Mouse (Mus musculus): Measurements from ENCODE around the gene Sec14l2. TPM values are rescaled to one million over a fixed set of nuclear protein-coding genes. Genes with fewer than 3 reads are reported as not detected.
A peak's percentile ranks its signal among the peaks of the same experiment; 100 is the strongest.
"Not testable (repeated sequence)": the region's sequence is repeated elsewhere in the genome, so short reads cannot be mapped to it uniquely, and the experiment has no call there.

Sec14l2 gene
- polyA plus RNA-seq, 1 experiment from 2014 or later = 3.5 TPM

DNA sequence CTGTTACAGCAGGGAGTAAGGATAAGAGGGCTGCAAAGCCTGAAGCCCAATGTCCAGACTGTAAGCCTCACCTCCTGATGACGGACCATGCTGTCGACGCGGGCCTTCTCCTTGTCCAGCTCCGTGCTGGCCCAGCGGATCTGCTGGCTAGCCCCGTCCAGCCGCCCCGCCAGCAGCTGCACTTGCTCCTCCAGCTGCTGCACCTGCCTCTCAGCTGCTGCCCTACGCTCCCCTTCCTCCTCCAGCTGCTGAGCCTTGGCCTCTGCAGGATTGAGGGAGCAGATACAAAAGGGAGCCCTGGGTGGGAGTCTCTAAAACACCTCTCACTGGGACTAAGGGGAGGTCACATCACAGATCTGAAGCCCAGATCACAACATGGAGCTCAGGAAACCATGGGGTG lies 23.9 kb upstream of the Sec14l2 start:
- DNase-seq (ENCODE audit: extremely low spot score, low spot score) = no peak
- Histone ChIP-seq H3K36me3 (replicated peaks) (peaks cover 43% of the 10 kb centered on the region), H3K4me3 (no peak overlapping the region), H3K4me1 (peaks cover 3% of the 10 kb centered on the region; the same call in 1 of the 2 replicates), H3K9me3 (no peaks in the 10 kb centered on the region), H3K27ac (peak overlapping the region; percentile 20; the same call in 1 of the 2 replicates), H3K27me3 (ENCODE audit: poor library complexity, severe bottlenecking) (no peaks in the 10 kb centered on the region)
- WGBS = 85% methylated on average over 10 of the region's 10 CpGs

DNA sequence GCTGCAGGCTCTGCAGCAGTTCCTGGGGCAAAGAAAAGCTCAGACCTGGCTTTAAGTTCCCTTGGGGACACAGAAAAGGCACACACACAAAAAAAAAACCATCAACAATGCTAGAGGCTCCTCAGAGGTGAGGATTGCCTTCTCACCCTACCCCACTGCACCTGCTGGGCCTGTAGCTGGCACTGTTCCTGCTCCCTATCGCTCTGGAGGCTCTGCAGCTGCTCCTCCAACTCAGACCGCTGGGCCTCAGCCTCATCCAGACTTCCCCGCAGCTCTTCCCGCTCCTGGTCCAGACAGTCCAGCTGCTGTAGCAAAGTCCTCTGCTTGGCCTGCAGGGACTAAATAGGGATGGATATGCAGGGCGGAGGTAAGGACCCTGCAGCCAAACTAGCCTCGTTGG lies 23.2 kb upstream of the Sec14l2 start:
- no peak for DNase-seq (ENCODE audit: extremely low spot score, low spot score)
- Histone ChIP-seq H3K27ac (peak overlapping the region; percentile 4), H3K36me3 (replicated peaks) (peaks cover 50% of the 10 kb centered on the region), H3K4me3 (no peak overlapping the region), H3K27me3 (ENCODE audit: poor library complexity, severe bottlenecking) (no peaks in the 10 kb centered on the region), H3K9me3 (no peaks in the 10 kb centered on the region), H3K4me1 (peaks cover 3% of the 10 kb centered on the region; the same call in 1 of the 2 replicates)
- WGBS = 86% methylated on average over 6 of the region's 6 CpGs

DNA sequence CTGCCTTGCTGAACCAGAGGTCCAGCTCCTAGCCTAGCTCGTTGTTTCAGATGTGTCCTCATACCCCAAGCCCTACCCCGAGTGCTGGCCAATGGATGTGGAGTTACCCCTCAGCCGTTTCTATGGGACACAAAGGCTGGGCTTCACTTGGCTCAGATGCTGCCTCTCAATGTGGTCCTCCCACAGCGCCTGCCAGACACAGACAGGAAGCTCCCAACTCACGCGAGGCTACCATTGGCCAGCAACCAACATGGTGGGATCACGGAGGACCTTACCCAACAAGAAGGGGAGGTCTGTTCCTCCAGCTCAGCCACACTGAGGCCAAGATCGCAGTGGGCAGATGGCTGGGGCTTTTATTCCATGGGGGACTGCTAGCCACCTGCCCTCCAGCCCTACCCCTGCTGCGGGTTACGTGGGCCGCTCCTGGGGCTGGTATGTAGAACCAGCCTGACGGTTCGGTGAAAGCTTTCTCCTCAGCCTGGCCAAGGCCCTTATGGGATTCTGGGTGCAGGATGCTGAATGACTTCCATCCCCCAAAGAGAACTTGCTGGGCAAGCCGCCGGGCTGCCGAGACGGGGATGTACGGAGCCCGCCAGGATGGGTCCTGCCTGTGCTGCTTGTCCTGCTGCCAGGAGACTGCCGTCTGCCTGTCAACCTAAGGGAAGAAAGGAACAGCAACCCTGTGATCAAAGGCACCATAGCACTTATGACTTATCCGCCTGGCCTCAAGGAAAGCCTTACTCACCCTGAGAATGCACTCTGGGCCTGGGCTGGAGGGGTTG lies 20.3 kb upstream of the Sec14l2 start:
- 93% methylated on average over 21 of the region's 21 CpGs for WGBS
- Histone ChIP-seq H3K4me1 (peaks cover 3% of the 10 kb centered on the region; the same call in 1 of the 2 replicates), H3K36me3 (replicated peaks) (peaks cover 69% of the 10 kb centered on the region), H3K27me3 (ENCODE audit: poor library complexity, severe bottlenecking) (no peaks in the 10 kb centered on the region), H3K4me3 (no peak overlapping the region), H3K9me3 (no peaks in the 10 kb centered on the region), H3K27ac (no peak overlapping the region)
- no peak for DNase-seq (ENCODE audit: extremely low spot score, low spot score)

DNA sequence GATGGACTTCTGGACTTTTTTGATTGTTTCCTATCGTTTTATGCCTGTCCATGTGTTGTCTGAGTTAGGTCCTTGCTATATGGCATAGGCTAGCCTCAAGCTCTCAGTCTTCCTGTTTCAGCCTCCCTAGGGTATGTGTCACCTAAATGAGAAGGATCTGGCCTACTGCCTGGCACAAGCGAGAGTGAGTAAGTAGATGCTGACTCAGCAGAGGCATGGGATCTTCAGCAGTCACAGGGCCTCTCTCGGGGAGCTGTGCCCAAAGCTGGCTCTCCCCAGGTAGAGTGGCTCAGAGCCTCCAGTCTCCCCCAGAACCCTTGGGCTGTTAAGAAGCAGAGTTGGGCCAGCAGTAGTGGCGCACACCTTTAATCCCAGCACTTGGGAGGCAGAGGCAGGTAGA lies 19.1 kb upstream of the Sec14l2 start:
- no peak for DNase-seq (ENCODE audit: extremely low spot score, low spot score)
- Histone ChIP-seq H3K27ac (no peak overlapping the region), H3K27me3 (ENCODE audit: poor library complexity, severe bottlenecking) (no peaks in the 10 kb centered on the region), H3K36me3 (replicated peaks) (peaks cover 77% of the 10 kb centered on the region), H3K9me3 (no peaks in the 10 kb centered on the region), H3K4me1 (no peaks in the 10 kb centered on the region; the same call in 1 of the 2 replicates), H3K4me3 (no peak overlapping the region)
- WGBS = 86% methylated on average over 4 of the region's 4 CpGs

DNA sequence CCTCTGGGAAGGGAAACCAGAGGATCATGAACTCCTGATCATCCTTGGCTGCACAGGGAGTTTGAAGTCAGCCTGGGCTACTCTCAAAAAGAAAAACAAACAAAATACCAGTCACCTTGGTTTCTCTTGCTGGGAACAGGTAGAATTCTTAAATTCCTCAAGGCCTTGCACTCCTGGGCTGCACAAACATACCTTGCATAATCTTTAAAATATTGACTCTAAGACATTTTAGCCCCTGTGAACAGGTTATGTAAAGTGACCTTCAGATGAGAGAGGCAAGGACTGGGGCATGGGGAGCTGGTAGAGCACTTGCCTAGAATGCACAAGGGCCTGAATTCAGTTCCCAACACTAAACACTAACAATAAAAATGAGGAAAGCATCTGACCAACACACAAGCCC lies 18.3 kb upstream of the Sec14l2 start:
- H3K27ac ChIP-seq = no peak overlapping the region
- peaks cover 83% of the 10 kb centered on the region for H3K36me3 ChIP-seq (replicated peaks)
- peaks cover 6% of the 10 kb centered on the region for H3K4me1 ChIP-seq
- H3K9me3 ChIP-seq = no peaks in the 10 kb centered on the region
- no peak overlapping the region for H3K4me3 ChIP-seq
- H3K27me3 ChIP-seq (ENCODE audit: poor library complexity, severe bottlenecking) = no peaks in the 10 kb centered on the region
- no peak for DNase-seq (ENCODE audit: extremely low spot score, low spot score)

DNA sequence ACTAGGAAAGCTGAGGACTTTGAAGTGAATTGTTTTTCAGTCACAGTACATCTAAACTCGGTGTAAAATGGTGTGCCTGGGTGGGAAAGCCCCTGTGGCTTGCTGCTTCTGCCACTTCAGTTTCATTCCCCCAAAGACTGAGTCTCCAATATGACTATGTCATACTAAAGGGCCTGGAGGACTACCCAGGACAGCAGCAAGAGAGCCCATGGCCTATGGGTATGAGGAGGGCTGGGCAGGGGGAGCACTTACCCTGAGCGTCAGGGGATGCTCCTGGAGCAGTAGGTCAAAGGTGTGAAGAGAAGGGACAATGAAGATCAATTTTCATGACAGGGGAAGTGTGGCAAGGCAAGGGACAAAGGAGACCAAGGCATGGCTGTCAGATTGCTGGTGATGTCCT lies 15.7 kb upstream of the Sec14l2 start:
- no peak overlapping the region for H3K27ac ChIP-seq
- no peak for DNase-seq (ENCODE audit: extremely low spot score, low spot score)
- H3K36me3 ChIP-seq (replicated peaks) = peaks cover 71% of the 10 kb centered on the region
- no peaks in the 10 kb centered on the region for H3K27me3 ChIP-seq (ENCODE audit: poor library complexity, severe bottlenecking)
- no peaks in the 10 kb centered on the region for H3K9me3 ChIP-seq
- WGBS = 83% methylated on average over 2 of the region's 2 CpGs
- peaks cover 25% of the 10 kb centered on the region for H3K4me1 ChIP-seq
- no peak overlapping the region for H3K4me3 ChIP-seq

DNA sequence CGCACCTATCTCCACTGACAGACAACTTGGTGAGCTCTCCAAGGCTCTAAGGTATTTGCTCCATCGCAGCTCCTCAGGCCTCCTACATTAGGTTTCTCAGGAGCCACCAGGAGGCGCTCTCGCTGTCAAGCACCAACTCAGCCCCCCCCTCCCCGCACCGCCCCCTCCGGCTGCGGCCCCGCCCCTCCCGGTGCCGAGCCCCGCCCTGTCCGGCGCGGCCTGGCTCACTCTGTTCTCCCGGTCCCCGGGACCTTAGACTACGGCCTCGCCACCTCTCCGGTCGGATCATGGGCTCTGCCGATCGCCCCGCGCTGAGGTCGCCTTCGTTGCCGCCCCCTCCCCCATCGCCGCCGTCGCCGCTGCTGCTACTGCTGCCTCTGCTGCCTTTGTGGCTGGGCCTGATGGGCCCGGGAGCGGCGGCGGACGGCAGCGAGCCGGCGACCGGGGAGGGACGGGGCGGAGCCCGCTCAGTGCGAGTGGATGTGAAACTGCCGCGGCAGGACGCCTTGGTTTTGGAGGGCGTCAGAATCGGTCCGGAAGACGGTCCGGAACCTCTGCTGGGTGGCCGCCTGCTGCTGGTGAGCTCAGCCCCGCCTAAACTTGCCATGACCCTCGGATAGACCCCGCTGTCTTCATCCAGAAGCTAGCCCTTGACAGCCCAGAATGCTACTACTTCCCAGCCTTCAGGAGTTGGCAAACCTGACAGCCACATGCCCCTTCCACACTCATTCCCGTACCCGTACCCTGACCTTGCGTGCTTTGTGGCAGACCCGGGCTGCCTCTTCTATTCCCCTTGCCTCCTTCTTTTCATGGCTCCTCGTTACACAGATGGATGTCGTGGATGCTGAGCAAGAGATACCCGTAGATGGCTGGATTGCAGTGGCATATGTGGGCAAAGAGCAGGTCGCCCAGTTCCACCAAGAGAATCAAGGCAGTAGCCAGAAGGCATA lies 12.0 kb upstream of the Sec14l2 start, which contains the start of gene Rnf215:
Gene Rnf215, plus strand, starts transcription at position 217 of the 950 bp plus-strand sequence.
- Histone ChIP-seq H3K27me3 (ENCODE audit: poor library complexity, severe bottlenecking) (no peaks in the 10 kb centered on the region), H3K4me3 (peak within 1 kb of the TSS; percentile 81), H3K9me3 (peaks cover 5% of the 10 kb centered on the region; the same call in 1 of the 2 replicates), H3K27ac (peak within 1 kb of the TSS; percentile 95), H3K36me3 (replicated peaks) (peaks cover 34% of the 10 kb centered on the region), H3K4me1 (peaks cover 34% of the 10 kb centered on the region)
- 2% methylated on average over 66 of the region's 66 CpGs for WGBS
- DNase-seq (ENCODE audit: extremely low spot score, low spot score) = peak; percentile 89

DNA sequence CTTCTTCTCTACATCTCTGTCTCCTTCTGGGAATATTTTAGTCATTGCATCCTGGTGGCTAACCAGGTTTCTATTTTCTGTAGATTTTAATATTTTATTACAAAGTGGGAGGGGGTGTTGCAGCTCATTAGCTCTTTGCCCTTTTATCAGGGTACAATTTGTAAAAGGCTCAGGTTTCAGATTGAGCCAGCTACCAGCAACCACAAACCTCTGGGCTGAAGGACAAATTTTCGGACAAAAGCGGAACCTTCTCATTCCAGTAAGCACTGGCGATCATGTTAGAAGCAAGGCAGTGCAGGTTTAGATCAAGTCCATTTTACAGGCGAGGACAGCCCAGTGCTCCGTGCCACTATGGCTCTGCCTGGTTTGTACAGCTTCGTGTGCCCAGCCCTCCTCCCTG lies 11.2 kb upstream of the Sec14l2 start:
- no peak for DNase-seq (ENCODE audit: extremely low spot score, low spot score)
- H3K4me1 ChIP-seq = peaks cover 34% of the 10 kb centered on the region
- peaks cover 5% of the 10 kb centered on the region; the same call in 1 of the 2 replicates for H3K9me3 ChIP-seq
- H3K4me3 ChIP-seq = peak overlapping the region; percentile 81
- H3K36me3 ChIP-seq (replicated peaks) = peaks cover 25% of the 10 kb centered on the region
- WGBS = 57% methylated on average over 6 of the region's 6 CpGs
- H3K27me3 ChIP-seq (ENCODE audit: poor library complexity, severe bottlenecking) = no peaks in the 10 kb centered on the region
- no peak overlapping the region for H3K27ac ChIP-seq

DNA sequence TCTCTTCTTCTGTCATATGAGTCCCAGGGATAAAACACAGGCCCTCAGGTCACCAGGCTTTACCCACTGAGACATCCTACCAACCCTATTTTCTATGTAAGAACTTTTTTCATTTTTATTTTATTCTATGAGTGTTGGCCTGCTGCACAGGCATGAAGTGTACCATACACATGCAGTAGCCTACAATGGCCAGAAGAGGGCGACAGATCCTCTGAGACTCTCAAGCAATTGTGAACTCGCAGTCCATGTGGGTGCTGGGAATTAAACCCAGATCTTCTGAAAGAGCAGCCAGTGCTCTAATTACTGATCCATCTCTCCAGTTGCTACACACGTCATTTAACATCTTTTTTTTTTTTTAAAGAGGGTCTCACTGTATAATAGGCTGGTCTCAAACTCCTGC lies 10.2 kb upstream of the Sec14l2 start:
- no peak overlapping the region for H3K27ac ChIP-seq
- peaks cover 16% of the 10 kb centered on the region for H3K36me3 ChIP-seq (replicated peaks)
- no peak for DNase-seq (ENCODE audit: extremely low spot score, low spot score)
- H3K4me1 ChIP-seq = peaks cover 34% of the 10 kb centered on the region
- no peaks in the 10 kb centered on the region for H3K27me3 ChIP-seq (ENCODE audit: poor library complexity, severe bottlenecking)
- WGBS = 54% methylated on average over 3 of the region's 3 CpGs
- no peak overlapping the region for H3K4me3 ChIP-seq
- peaks cover 5% of the 10 kb centered on the region; the same call in 1 of the 2 replicates for H3K9me3 ChIP-seq

DNA sequence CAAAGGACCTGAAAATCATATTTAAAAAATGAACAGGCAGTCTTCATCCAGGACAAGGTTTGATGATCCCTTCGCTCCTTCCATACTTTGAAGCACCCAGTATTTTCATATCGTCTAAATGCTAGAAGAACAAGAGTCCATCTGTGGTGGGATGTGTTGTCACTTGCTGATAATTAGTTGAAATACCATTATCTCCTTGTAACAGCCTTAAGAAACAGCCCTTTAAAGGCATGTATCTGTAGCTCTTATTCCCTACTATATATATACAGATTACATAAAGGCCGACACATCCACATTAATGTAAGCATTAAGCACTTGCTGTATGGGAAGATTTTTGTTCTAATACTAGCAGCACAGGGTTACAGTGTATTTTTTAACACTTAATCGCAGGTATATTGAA lies 5.2 kb upstream of the Sec14l2 start:
- 96% methylated on average over 4 of the region's 4 CpGs for WGBS
- not testable (repeated sequence) for H3K36me3 ChIP-seq (replicated peaks); H3K4me3 ChIP-seq; DNase-seq (ENCODE audit: extremely low spot score, low spot score); H3K27me3 ChIP-seq (ENCODE audit: poor library complexity, severe bottlenecking); H3K27ac ChIP-seq; H3K4me1 ChIP-seq
- H3K9me3 ChIP-seq = peaks cover 14% of the 10 kb centered on the region; the same call in 1 of the 2 replicates

DNA sequence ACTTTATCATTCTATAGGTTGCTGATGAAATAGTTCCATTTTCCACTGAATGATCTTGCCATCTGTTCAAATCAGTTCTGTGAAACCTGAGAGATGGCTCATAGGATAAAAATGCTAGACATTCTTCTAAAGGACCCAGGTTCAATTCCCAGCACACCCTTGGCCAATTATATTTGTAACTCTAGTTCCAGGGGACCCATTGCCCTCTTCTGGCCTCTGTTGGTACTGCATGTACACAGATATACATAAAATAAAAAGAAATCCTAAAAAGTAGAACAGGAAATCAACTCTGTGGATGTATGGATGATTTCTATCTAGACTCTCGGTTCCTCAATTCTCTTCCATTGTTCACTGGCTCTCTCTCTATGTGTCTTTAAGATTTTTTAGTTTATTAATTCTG lies 3.8 kb upstream of the Sec14l2 start:
- Histone ChIP-seq H3K4me1 (peaks cover 10% of the 10 kb centered on the region), H3K36me3 (replicated peaks) (no peaks in the 10 kb centered on the region), H3K27ac (no peak overlapping the region), H3K27me3 (ENCODE audit: poor library complexity, severe bottlenecking) (no peaks in the 10 kb centered on the region), H3K4me3 (no peak overlapping the region), H3K9me3 (peaks cover 13% of the 10 kb centered on the region; the same call in 1 of the 2 replicates)
- DNase-seq (ENCODE audit: extremely low spot score, low spot score) = no peak
- WGBS = 93% methylated on average over 1 of the region's 1 CpGs

DNA sequence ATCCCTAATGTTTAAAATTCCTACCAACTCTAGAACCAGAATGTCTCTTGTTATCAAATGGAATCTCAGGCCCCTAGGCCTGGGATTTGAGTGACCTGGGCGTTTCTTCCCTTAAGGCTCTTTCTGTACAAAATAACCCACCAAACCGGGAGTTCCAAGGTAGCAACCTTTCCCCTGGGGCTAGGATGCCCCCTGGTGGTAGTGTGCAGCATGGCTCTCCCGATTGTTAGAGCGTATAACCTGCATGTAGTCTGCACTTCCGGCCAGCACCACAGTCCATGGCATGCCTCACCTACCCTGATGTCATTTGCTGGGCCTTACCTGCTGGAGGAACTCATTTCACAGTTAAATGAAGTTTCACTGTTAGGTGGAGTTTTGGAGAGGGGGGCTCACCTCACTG lies 707 bp upstream of the Sec14l2 start:
- Histone ChIP-seq H3K4me1 (peaks cover 3% of the 10 kb centered on the region), H3K27ac (no peak overlapping the region), H3K36me3 (replicated peaks) (no peaks in the 10 kb centered on the region), H3K27me3 (ENCODE audit: poor library complexity, severe bottlenecking) (peaks cover 22% of the 10 kb centered on the region), H3K4me3 (no peak overlapping the region), H3K9me3 (peaks cover 13% of the 10 kb centered on the region; the same call in 1 of the 2 replicates)
- no peak for DNase-seq (ENCODE audit: extremely low spot score, low spot score)
- WGBS = 72% methylated on average over 5 of the region's 5 CpGs
